Mouse (Mus musculus) midbrain, embryonic 12.5 days (tissue): ENCODE results near the gene Spty2d1. TPM values are rescaled to one million over a fixed set of nuclear protein-coding genes. Genes with fewer than 3 reads are reported as not detected.
"Not testable (repeated sequence)": the region's sequence is repeated elsewhere in the genome, so short reads cannot be mapped to it uniquely, and the experiment has no call there.

ENCODE experiments used
- ATAC-seq: fragments of 200-750 bp; cut with Nextera tagmentation; 2 replicates; pipeline ENCODE4 v1.8.0; 2017; ENCODE audit warnings: low read depth, moderate TSS enrichment, moderate library complexity; ENCODE audit not compliant: low FRiP score
- H3K27ac ChIP-seq: fragments of 300-500 bp; sonication (generic); replicated peaks from 2 replicates; pipeline ENCODE4 v1.5.1; 2016; ENCODE audit warnings: mild to moderate bottlenecking
- H3K27me3 ChIP-seq: fragments of 300-500 bp; sonication (generic); 2 replicates; pipeline ENCODE4 v1.6.1; 2016; ENCODE audit warnings: mild to moderate bottlenecking
- H3K36me3 ChIP-seq: fragments of 300-500 bp; sonication (generic); 2 replicates; pipeline ENCODE4 v1.6.1; 2016
- H3K4me1 ChIP-seq: fragments of 300-500 bp; sonication (generic); 2 replicates; pipeline ENCODE4 v1.6.1; 2016
- H3K4me2 ChIP-seq: fragments of 300-500 bp; sonication (generic); replicated peaks from 2 replicates; pipeline ENCODE4 v1.6.1; 2016; ENCODE audit warnings: mild to moderate bottlenecking, moderate library complexity
- H3K4me3 ChIP-seq: fragments of 300-500 bp; sonication (generic); 2 replicates; pipeline ENCODE4 v1.5.1; 2016; ENCODE audit warnings: mild to moderate bottlenecking
- H3K9ac ChIP-seq: fragments of 300-500 bp; sonication (generic); replicated peaks from 2 replicates; pipeline ENCODE4 v1.6.1; 2016; ENCODE audit warnings: mild to moderate bottlenecking, moderate library complexity
- H3K9me3 ChIP-seq: fragments of 300-500 bp; sonication (generic); 2 replicates; pipeline ENCODE4 v1.6.1; 2016; ENCODE audit warnings: mild to moderate bottlenecking
- WGBS: fragments of 180-500 bp; shearing (Covaris S2); methylation state at CpG from one replicate; pipeline ENCODE4 v1.1.7; 2016; 5-methylcytosine and 5-hydroxymethylcytosine counted together
- polyA plus RNA-seq: library from polyadenylated mRNA; unstranded; fragments of >200 nt; fragmentation: Nextera tagmentation; extraction: Ambion mirVana; gene quantifications from 2 replicates; pipeline ENCODE4 v1.2.1, GENCODE M21; 2016

Spty2d1 gene
- polyA plus RNA-seq, 1 experiment from 2014 or later = 14.0 TPM

GRCm38 (mm10) chr7:47001125-47001899 lies 6.9 kb downstream of the Spty2d1 start:
- H3K9me3 ChIP-seq = no peaks in the 10 kb centered on the region
- no peak overlapping the region for H3K4me2 ChIP-seq
- no peak overlapping the region for H3K9ac ChIP-seq
- H3K36me3 ChIP-seq = peaks cover 28% of the 10 kb centered on the region
- peaks cover 24% of the 10 kb centered on the region for H3K4me1 ChIP-seq
- 90% methylated on average over 5 of the region's 5 CpGs for WGBS
- no peak overlapping the region for H3K27ac ChIP-seq
- ATAC-seq = no peak
- H3K4me3 ChIP-seq = no peak overlapping the region
- no peaks in the 10 kb centered on the region for H3K27me3 ChIP-seq

GRCm38 (mm10) chr7:47000644-47000983 lies 7.6 kb downstream of the Spty2d1 start:
- H3K4me3 ChIP-seq = no peak overlapping the region
- ATAC-seq = no peak
- 70% methylated on average over 3 of the region's 3 CpGs for WGBS
- H3K9ac ChIP-seq = no peak overlapping the region
- no peak overlapping the region for H3K4me2 ChIP-seq
- H3K27ac ChIP-seq = no peak overlapping the region
- peaks cover 35% of the 10 kb centered on the region for H3K36me3 ChIP-seq
- peaks cover 24% of the 10 kb centered on the region for H3K4me1 ChIP-seq
- H3K9me3 ChIP-seq = no peaks in the 10 kb centered on the region
- H3K27me3 ChIP-seq = no peaks in the 10 kb centered on the region

GRCm38 (mm10) chr7:46999983-47000643 lies 8.1 kb downstream of the Spty2d1 start:
- no peak overlapping the region for H3K27ac ChIP-seq
- 87% methylated on average over 8 of the region's 8 CpGs for WGBS
- H3K36me3 ChIP-seq = peaks cover 40% of the 10 kb centered on the region

GRCm38 (mm10) chr7:46998942-46999341 lies 9.3 kb downstream of the Spty2d1 start:
- Histone ChIP-seq H3K4me3 (no peak overlapping the region), H3K4me2 (no peak overlapping the region), H3K36me3 (peaks cover 52% of the 10 kb centered on the region), H3K27me3 (no peaks in the 10 kb centered on the region), H3K27ac (no peak overlapping the region), H3K9ac (no peak overlapping the region), H3K4me1 (peaks cover 21% of the 10 kb centered on the region), H3K9me3 (no peaks in the 10 kb centered on the region)
- WGBS = 92% methylated on average over 2 of the region's 2 CpGs
- no peak for ATAC-seq

More at GRCm38 (mm10) chr7:46999983-47000643, 8.1 kb downstream of the Spty2d1 start:
- ATAC-seq = no peak
- no peak overlapping the region for H3K4me2 ChIP-seq
- peaks cover 24% of the 10 kb centered on the region for H3K4me1 ChIP-seq
- H3K4me3 ChIP-seq = no peak overlapping the region
- H3K9me3 ChIP-seq = no peaks in the 10 kb centered on the region
- H3K27me3 ChIP-seq = no peaks in the 10 kb centered on the region
- H3K9ac ChIP-seq = no peak overlapping the region

- no peak overlapping the region for H3K9ac ChIP-seq
- peaks cover 60% of the 10 kb centered on the region for H3K36me3 ChIP-seq
- 89% methylated on average over 21 of the region's 21 CpGs for WGBS
- peaks cover 14% of the 10 kb centered on the region for H3K4me1 ChIP-seq
- no peaks in the 10 kb centered on the region for H3K27me3 ChIP-seq
- no peak overlapping the region for H3K4me3 ChIP-seq
- H3K9me3 ChIP-seq = no peaks in the 10 kb centered on the region
- no peak overlapping the region for H3K27ac ChIP-seq
- H3K4me2 ChIP-seq = no peak overlapping the region
- no peak for ATAC-seq
Measured at GRCm38 (mm10) chr7:46997644-46998395, 10.4 kb downstream of the Spty2d1 start.

- H3K4me1 ChIP-seq = peaks cover 7% of the 10 kb centered on the region; the same call in 1 of the 2 replicates
- H3K36me3 ChIP-seq = peaks cover 65% of the 10 kb centered on the region
Measured at GRCm38 (mm10) chr7:46997008-46997407, 11.2 kb downstream of the Spty2d1 start.

GRCm38 (mm10) chr7:46995558-46995957 lies 12.7 kb downstream of the Spty2d1 start:
- 0 out of 2 replicates have a peak, but pooled peaks cover 2% of the 10 kb centered on the region for H3K4me1 ChIP-seq
- H3K4me2 ChIP-seq = no peak overlapping the region
- H3K4me3 ChIP-seq = no peak overlapping the region
- peaks cover 73% of the 10 kb centered on the region for H3K36me3 ChIP-seq
- H3K9ac ChIP-seq = no peak overlapping the region
- H3K9me3 ChIP-seq = no peaks in the 10 kb centered on the region
- H3K27me3 ChIP-seq = no peaks in the 10 kb centered on the region
- 95% methylated on average over 3 of the region's 3 CpGs for WGBS
- no peak overlapping the region for H3K27ac ChIP-seq
- ATAC-seq = no peak

More at GRCm38 (mm10) chr7:46997008-46997407, 11.2 kb downstream of the Spty2d1 start:
- Histone ChIP-seq H3K9ac (no peak overlapping the region), H3K27ac (no peak overlapping the region), H3K4me3 (no peak overlapping the region), H3K27me3 (no peaks in the 10 kb centered on the region), H3K9me3 (no peaks in the 10 kb centered on the region), H3K4me2 (no peak overlapping the region)
- no peak for ATAC-seq
- WGBS = 91% methylated on average over 4 of the region's 4 CpGs

- Histone ChIP-seq H3K9ac (no peak overlapping the region), H3K4me1 (no peaks in the 10 kb centered on the region), H3K27ac (no peak overlapping the region), H3K9me3 (no peaks in the 10 kb centered on the region), H3K27me3 (no peaks in the 10 kb centered on the region), H3K4me3 (no peak overlapping the region), H3K36me3 (peaks cover 62% of the 10 kb centered on the region), H3K4me2 (no peak overlapping the region)
- 92% methylated on average over 8 of the region's 8 CpGs for WGBS
- no peak for ATAC-seq
Measured at GRCm38 (mm10) chr7:46993079-46993478, 15.1 kb downstream of the Spty2d1 start.

- WGBS = 84% methylated on average over 4 of the region's 4 CpGs
- ATAC-seq, H3K27me3 ChIP-seq, H3K4me2 ChIP-seq, H3K4me3 ChIP-seq, H3K9me3 ChIP-seq, H3K4me1 ChIP-seq, H3K9ac ChIP-seq, H3K27ac ChIP-seq: not testable (repeated sequence)
- peaks cover 26% of the 10 kb centered on the region for H3K36me3 ChIP-seq
Measured at GRCm38 (mm10) chr7:46989387-46989786, 18.8 kb downstream of the Spty2d1 start.

- H3K4me2 ChIP-seq = no peak overlapping the region
- no peaks in the 10 kb centered on the region for H3K9me3 ChIP-seq
- H3K4me1 ChIP-seq = no peaks in the 10 kb centered on the region
- no peak overlapping the region for H3K27ac ChIP-seq
- H3K4me3 ChIP-seq = no peak overlapping the region
- H3K27me3 ChIP-seq = no peaks in the 10 kb centered on the region
- H3K36me3 ChIP-seq = peaks cover 9% of the 10 kb centered on the region
- no peak for ATAC-seq
- H3K9ac ChIP-seq = no peak overlapping the region
- 79% methylated on average over 2 of the region's 2 CpGs for WGBS
Measured at GRCm38 (mm10) chr7:46987073-46987472, 21.1 kb downstream of the Spty2d1 start.

- H3K9me3 ChIP-seq = no peaks in the 10 kb centered on the region
- H3K27ac ChIP-seq = no peak overlapping the region
- H3K4me3 ChIP-seq = no peak overlapping the region
- H3K4me1 ChIP-seq = no peaks in the 10 kb centered on the region
- WGBS = 72% methylated on average over 5 of the region's 5 CpGs
- H3K4me2 ChIP-seq = no peak overlapping the region
- no peak for ATAC-seq
- H3K36me3 ChIP-seq = peaks cover 5% of the 10 kb centered on the region; the same call in 1 of the 2 replicates
- H3K27me3 ChIP-seq = no peaks in the 10 kb centered on the region
- H3K9ac ChIP-seq = no peak overlapping the region
Measured at GRCm38 (mm10) chr7:46986646-46987045, 21.6 kb downstream of the Spty2d1 start.
